23 mouse cellular contexts compared by ENCODE assay signal in the genomic region with DNA sequence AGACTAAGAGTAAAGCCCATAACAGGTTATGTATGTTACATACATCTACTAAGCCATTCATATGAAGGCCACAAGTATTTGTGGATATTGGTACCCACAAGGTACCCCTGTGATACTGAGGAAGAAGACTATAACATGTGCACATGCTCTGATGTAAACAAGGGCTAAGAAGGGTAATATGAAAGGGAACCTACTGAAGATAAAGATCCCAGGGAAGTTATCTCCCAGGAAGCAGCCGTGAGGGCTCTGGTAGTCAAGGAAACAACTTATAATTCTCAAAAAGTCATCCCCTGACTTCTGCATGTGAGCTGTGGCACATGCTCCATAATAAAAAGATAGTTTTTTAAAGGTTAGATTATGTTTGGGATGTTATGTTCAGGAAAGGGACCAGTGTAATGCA. TPM values are rescaled to one million over a fixed set of nuclear protein-coding genes. Genes with fewer than 3 reads are reported as not detected.
A peak's percentile ranks its signal among the peaks of the same experiment; 100 is the strongest.
DNase-seq lines count a peak whose midpoint lies in the region; ATAC-seq and TF ChIP-seq lines count a peak whose summit lies in the region.
"Had no signal": no experiment of that assay in that cellular context is flagged by ENCODE, and none has a peak within 500 bp of the region (broad histone marks: within the 10 kb centered on the region; RNA-seq: fewer than 3 reads in every experiment).

No protein-coding gene starts in this region.

- no peak for TF ChIP-seq CTCF in MEL (IDR thresholded peaks at IDR 0.05 in 2 of 3, conservative IDR thresholded peaks at IDR 0.05 in 1 of 3; ENCODE audit: control insufficient read depth in 1 of 3, insufficient read depth in 1 of 3, low read depth in 2 of 3, low read length in 3 of 3, poor library complexity in 1 of 3, severe bottlenecking in 1 of 3)

- H3K4me3 ChIP-seq in MEL (ENCODE audit: control insufficient read depth in 1 of 2, insufficient read depth in 1 of 2, low read depth in 2 of 2, low read length in 2 of 2), result no peak overlapping the region

- TF ChIP-seq RAD21 in MEL (IDR thresholded peaks at IDR 0.05; ENCODE audit: low read depth, low read length), result no peak

- peaks cover 0 to 11% of the 10 kb centered on the region in 2 experiments; a peak in 2 of 4 replicates for H3K36me3 ChIP-seq in MEL (ENCODE audit: control insufficient read depth in 1 of 2, insufficient read depth in 2 of 2, low read length in 2 of 2)
- H3K36me3 ChIP-seq: G1E had no signal

- no peak overlapping the region for H3K9ac ChIP-seq in MEL (ENCODE audit: control insufficient read depth, low read depth, low read length, poor library complexity, severe bottlenecking)

- no peak overlapping the region for H3K27ac ChIP-seq in MEL (ENCODE audit: control insufficient read depth, low read depth, low read length)

- H3K4me1 ChIP-seq in MEL (ENCODE audit: control insufficient read depth in 1 of 2, insufficient read depth in 2 of 2, low read length in 2 of 2), result peaks cover 5% of the 10 kb centered on the region in 2 experiments

- TF ChIP-seq EP300 in MEL (IDR thresholded peaks at IDR 0.05; ENCODE audit: low read depth in 1 of 2, low read length in 2 of 2), result peak; percentile 82

- peak; percentile 69 for DNase-seq in MEL (ENCODE audit: low read depth, low spot score)
- peak; percentile 65 for DNase-seq in MEL-GATA-1-ER (ENCODE audit: extremely low read depth, low read depth)
- DNase-seq in right cerebral cortex, postnatal 4 days, result no peak
- no peak for DNase-seq in right cerebral cortex, postnatal 25 days
- no peak for DNase-seq in retina, postnatal 1 day
- DNase-seq: adrenal gland, adult 2 months; adrenal gland, adult 8-10 months; adrenal gland, postnatal 10 days; adrenal gland, postnatal 14 days; adrenal gland, postnatal 25 days; adrenal gland, postnatal 36 days; B cell, adult 2 months; cerebellum, adult 11 months; cerebellum, adult 11-12 months; cerebellum, adult 18-20 months; cerebellum, adult 2 months; cerebellum, adult 8-10 months had no signal

- H3K79me2 ChIP-seq in MEL (ENCODE audit: control insufficient read depth, insufficient read depth, low read length, poor library complexity), result no peaks in the 10 kb centered on the region

- H3K9me3 ChIP-seq in MEL (replicated peaks; ENCODE audit: insufficient read depth, low read length), result no peaks in the 10 kb centered on the region
- H3K9me3 ChIP-seq: G1E had no signal

- TF ChIP-seq POLR2A in MEL (IDR thresholded peaks at IDR 0.05; ENCODE audit: control insufficient read depth in 1 of 2, insufficient read depth in 1 of 2, low read depth in 1 of 2, low read length in 2 of 2, poor library complexity in 1 of 2), result no peak

- H3K27me3 ChIP-seq in MEL (ENCODE audit: control insufficient read depth in 1 of 2, insufficient read depth in 2 of 2, low read length in 2 of 2), result no peaks in the 10 kb centered on the region
- H3K27me3 ChIP-seq: CH12.LX, Patski had no signal

- peak; percentile 62 for ATAC-seq in common myeloid progenitor, adult 5-6 weeks (replicated peaks; ENCODE audit: low read depth, poor library complexity, severe bottlenecking)
- ATAC-seq: activated CD4-positive, CD25-positive, alpha-beta regulatory T cell, adult 4 months; CD4-positive, CD25-positive, alpha-beta regulatory T cell, adult 4 months; Patski had no signal

TF ChIP-seq in MEL, 35 proteins besides CTCF, POLR2A, EP300 and RAD21:
- TF ChIP-seq HCFC1 (IDR thresholded peaks at IDR 0.05; ENCODE audit: low read depth, low read length), result no peak
- peak; percentile 85 for TF ChIP-seq GATA1 (IDR thresholded peaks at IDR 0.05; ENCODE audit: low read depth, low read length)
- no peak for TF ChIP-seq MEF2A (IDR thresholded peaks at IDR 0.05; ENCODE audit: extremely low read depth, insufficient replicate concordance, low read depth, low read length, poor library complexity, severe bottlenecking)
- peak; percentile 86 for TF ChIP-seq SIN3A (IDR thresholded peaks at IDR 0.05; ENCODE audit: low read length)
- TF ChIP-seq BHLHE40 (IDR thresholded peaks at IDR 0.05; ENCODE audit: borderline replicate concordance, low read depth, low read length), result peak; percentile 25; the same call in 1 of the 2 replicates
- TF ChIP-seq TBP (IDR thresholded peaks at IDR 0.05; ENCODE audit: low read depth, low read length), result no peak
- TF ChIP-seq MXI1 (IDR thresholded peaks at IDR 0.05; ENCODE audit: low read depth, low read length), result peak; percentile 89
- no peak for TF ChIP-seq NRF1 (IDR thresholded peaks at IDR 0.05; ENCODE audit: insufficient read depth, low read depth, low read length, poor library complexity, severe bottlenecking)
- TF ChIP-seq TAL1 (IDR thresholded peaks at IDR 0.05; ENCODE audit: low read length), result peak; percentile 79
- TF ChIP-seq GABPA (IDR thresholded peaks at IDR 0.05; ENCODE audit: low read depth, low read length), result no peak
- no peak for TF ChIP-seq KAT2A (conservative IDR thresholded peaks at IDR 0.05; ENCODE audit: low read depth, low read length)
- TF ChIP-seq CHD1 (IDR thresholded peaks at IDR 0.05; ENCODE audit: low read depth, low read length), result no peak
- peak; percentile 81 for TF ChIP-seq ETS1 (IDR thresholded peaks at IDR 0.05; ENCODE audit: low read depth, low read length)
- no peak for TF ChIP-seq ZNF384 (IDR thresholded peaks at IDR 0.05; ENCODE audit: low read depth, low read length)
- TF ChIP-seq MYC (IDR thresholded peaks at IDR 0.05; ENCODE audit: low read depth, low read length), result peak; percentile 86; the same call in 1 of the 2 replicates
- no peak for TF ChIP-seq E2F4 (IDR thresholded peaks at IDR 0.05; ENCODE audit: borderline replicate concordance, low read depth, low read length)
- TF ChIP-seq TCF12 (IDR thresholded peaks at IDR 0.05; ENCODE audit: low read depth, low read length), result peak; percentile 87
- TF ChIP-seq ZMIZ1 (IDR thresholded peaks at IDR 0.05; ENCODE audit: low read depth, low read length), result no peak
- no peak for TF ChIP-seq POLR2AphosphoS2 (IDR thresholded peaks at IDR 0.05; ENCODE audit: low read length)
- peak; percentile 60 for TF ChIP-seq RCOR1 (IDR thresholded peaks at IDR 0.05; ENCODE audit: low read depth, low read length)
- TF ChIP-seq MAX (IDR thresholded peaks at IDR 0.05; ENCODE audit: low read length), result peak; percentile 78
- TF ChIP-seq POLR2AphosphoS5 (IDR thresholded peaks at IDR 0.05; ENCODE audit: borderline replicate concordance, low read depth, low read length), result no peak
- TF ChIP-seq ZKSCAN1 (IDR thresholded peaks at IDR 0.05; ENCODE audit: low read depth, low read length), result no peak
- TF ChIP-seq USF2 (IDR thresholded peaks at IDR 0.05; ENCODE audit: borderline replicate concordance in 1 of 2, insufficient read depth in 1 of 2, low read depth in 1 of 2, low read length in 2 of 2), result no peak

RNA-seq across cellular contexts. Expression of gene Enkur, which starts 13.9 kb away (rescaled TPM):
- total RNA-seq in MEL (2012; rRNA removed), result not detected in 2 replicates
- polyA plus RNA-seq in MEL (2012; ENCODE audit: insufficient read depth in 1 of 2, insufficient read length in 2 of 2, low read depth in 1 of 2, low replicate concordance in 2 of 2, missing spikeins in 1 of 2), result not detected
- total RNA-seq in common myeloid progenitor, adult 5-6 weeks (2017), result 1.6 and 7.5 TPM in 2 replicates
- polyA plus RNA-seq: activated CD4-positive, CD25-positive, alpha-beta regulatory T cell, adult 4 months; adrenal gland, adult 2 months; G1E had no signal

RNA-seq across cellular contexts. Expression of gene Thnsl1, which starts 14.3 kb away (rescaled TPM):
- total RNA-seq in MEL (2012; rRNA removed), result 1.0 and 1.9 TPM in 2 replicates
- 1 to 10 TPM in 1 of 2 experiments, not detected in 1; 2.6 TPM for polyA plus RNA-seq in MEL (2012; ENCODE audit: insufficient read depth in 1 of 2, insufficient read length in 2 of 2, low read depth in 1 of 2, low replicate concordance in 2 of 2, missing spikeins in 1 of 2)
- total RNA-seq in common myeloid progenitor, adult 5-6 weeks (2017), result 7.2 and 8.4 TPM in 2 replicates

Comparison
In these comparisons a context has a peak if more than half of its experiments do, and no peak if none do; other contexts are left out.
1. DNase-seq: peak in MEL (single experiment) and MEL-GATA-1-ER (single experiment); none in right cerebral cortex, postnatal 4 days (single experiment), right cerebral cortex, postnatal 25 days (single experiment) and retina, postnatal 1 day (single experiment).